Mouse (Mus musculus): Measurements from ENCODE around the gene Asb10.

The Asb10 gene

DNA sequence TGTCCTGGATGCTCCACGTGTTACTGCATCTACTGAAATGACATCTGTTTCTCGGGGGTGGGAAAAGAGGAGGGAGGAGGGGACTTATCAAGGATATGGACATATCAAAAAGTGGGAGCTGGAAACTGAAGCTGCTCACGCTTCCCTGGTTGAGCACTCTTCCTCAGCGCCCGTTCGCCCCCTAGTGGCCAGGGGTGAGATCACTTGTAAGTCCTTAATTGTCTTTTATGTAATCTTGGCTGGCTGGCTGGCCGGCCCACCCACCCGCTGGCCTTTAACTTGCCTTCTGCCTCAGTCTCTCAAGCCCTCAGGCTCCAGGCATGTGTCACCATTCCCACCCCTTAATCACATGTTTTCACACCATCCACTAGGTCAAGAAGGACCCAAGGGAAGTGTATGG, 54.7 kb downstream of the Asb10 start:
- peak; percentile 92 for DNase-seq

DNA sequence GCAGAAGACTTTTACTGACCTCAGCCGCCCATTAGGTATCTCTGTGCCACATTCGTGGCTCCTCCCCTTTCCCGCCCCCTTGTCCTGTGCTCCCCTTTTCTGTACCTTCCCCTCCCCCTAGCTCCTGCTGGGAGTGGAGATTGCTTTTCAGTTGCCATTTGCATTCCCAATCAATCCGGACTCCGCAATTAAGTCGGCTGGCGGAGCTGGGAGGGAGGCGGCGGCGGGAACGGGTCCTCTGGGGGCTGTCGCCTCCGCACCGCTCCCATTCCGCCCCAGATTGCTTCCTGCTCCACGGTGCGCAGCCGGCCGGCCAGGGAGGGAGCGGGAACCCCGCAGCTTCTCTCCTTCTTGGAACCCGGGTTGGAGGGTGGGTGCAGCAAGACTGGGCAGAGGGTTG, 55.8 kb downstream of the Asb10 start:
- DNase-seq: peak; percentile 45

DNA sequence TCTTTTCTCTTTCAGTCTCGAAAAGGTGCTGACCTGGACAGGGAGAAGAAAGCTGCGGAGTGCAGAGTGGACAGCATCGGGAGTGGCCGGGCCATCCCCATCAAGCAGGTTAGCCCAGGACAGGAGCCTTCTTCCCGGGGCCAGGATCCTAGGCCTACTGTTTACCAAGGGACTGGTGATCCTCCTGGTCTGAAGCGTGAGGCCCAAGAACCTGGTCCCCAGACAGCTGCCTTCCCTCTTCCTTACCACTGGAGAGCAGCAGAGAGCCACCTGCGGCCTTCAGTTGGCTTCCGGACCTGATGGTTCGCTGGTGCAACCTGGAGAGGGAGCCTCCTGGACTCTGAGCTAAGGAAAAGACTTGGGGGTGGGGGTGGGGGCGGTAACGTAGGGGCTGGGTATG, 57.5 kb downstream of the Asb10 start:
- peak; percentile 91 for DNase-seq

Measured in kidney, adult 9 months (tissue).